Mouse (Mus musculus) left cerebral cortex, postnatal 10 days (tissue): ENCODE measurements around the gene 4930578C19Rik. TPM values are rescaled to one million over a fixed set of nuclear protein-coding genes. Genes with fewer than 3 reads are reported as not detected.
"Not testable (repeated sequence)": the region's sequence is repeated elsewhere in the genome, so short reads cannot be mapped to it uniquely, and the experiment has no call there.

Source experiments
- DNase-seq, 2 experiments: peaks; one replicate each; pipeline ENCODE4 v3.0.0; 2021 to 2022; ENCODE audit warnings: low spot score in 2 of 2, mixed read lengths in 1 of 2; ENCODE audit errors: extremely low spot score in 1 of 2
- intact Hi-C: fragments of 180-260 bp; cut with DNase I; formaldehyde crosslinking; loops from one replicate; pipeline ENCODE4 v1.15.1; 2025
- total RNA-seq, 2 experiments: library from RNA; stranded (reverse); gene quantifications; 2 replicates each; pipeline ENCODE4 v1.2.3; 2021

Gene 4930578C19Rik
- total RNA-seq, result 1 to 10 TPM; 1.4 to 1.7 TPM

DNA sequence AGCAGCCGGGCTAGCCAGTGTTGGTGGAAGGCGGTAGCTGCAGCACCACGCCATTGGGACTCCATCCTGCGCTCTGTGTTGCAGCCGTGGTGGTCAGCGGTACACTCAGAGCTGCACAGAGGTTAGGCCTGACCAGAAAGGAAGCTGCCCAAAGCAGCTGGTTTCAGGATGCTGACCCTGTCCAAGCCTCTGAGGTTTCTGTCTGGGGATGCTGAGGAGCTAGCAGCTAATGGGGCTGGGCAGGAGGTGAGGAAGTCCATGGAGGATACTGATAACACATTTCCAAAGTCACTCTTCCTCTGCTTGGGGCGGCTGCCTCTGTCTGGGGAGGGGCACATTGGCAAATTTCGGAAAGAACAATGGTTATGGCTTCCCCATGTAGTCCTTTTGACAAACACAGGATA, at the start of gene 4930578C19Rik:
Gene 4930578C19Rik (minus strand): TSS at position 200 of the 404 bp plus-strand sequence.
- intact Hi-C loops, result no loop called here
- DNase-seq, result peak in 1 of 2 experiments; percentile 33

DNA sequence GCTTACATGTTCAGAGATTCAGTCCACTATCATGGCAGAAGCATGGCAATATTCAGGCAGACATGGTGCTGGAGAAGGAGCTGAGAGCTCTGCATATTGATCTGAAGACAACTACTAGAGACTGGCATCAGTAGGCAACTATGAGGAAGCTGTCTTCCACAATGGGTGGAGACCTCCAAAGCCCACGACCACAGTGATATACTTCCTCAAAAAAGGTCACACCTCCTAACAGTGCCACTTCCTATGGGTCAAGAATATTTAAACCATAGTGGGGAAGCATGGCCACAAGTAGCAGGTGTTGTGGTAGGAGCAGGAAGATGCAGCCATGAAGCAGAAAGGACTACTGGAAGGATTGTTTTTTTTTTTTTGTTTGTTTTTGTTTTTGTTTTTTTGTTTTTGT, 6.5 kb upstream of the 4930578C19Rik start:
- intact Hi-C loops, result no loop called here
- DNase-seq, result no peak

DNA sequence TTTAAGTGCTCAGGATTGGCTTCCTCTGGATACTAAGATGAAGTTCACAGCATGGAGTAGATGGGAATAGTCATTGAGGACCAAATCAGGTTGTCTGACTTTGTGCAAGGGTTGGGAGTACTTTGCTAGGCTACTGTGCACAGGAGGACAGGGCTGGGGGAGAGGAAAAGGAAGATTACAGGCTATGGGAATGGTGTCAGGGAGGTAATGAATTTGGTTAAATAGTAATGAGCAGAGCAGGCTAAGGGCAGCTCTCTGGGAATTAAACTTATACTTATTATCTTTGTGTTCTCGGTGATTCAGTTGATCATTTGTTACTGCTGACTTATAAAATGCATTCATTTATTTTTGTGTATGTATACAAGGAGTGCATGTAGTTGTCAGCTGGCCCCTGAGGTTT, 1.7 kb upstream of the 4930578C19Rik start:
- DNase-seq, result no peak
- intact Hi-C loops, result no loop called here

DNA sequence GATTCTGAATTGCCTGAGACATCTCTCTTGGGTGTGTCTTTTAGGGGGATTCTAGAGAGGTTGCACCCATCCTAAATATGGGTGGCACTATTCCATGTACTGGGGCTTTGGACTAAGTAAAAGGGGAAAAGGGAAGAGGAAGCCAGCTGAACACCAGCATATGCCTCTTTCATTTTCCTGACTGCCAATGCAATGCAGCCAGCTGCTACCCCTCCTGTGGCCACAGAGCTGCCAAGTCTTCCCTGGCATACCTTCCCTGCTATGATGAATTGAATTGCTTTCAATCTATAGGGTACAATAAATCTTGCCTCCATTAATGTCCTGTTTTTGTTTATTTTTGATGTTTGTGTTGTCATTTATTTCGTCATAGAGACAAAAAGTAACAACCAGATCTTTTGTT, 9.6 kb downstream of the 4930578C19Rik start:
- DNase-seq, result peak in 1 of 2 experiments; percentile 6
- intact Hi-C loops, result no loop called here

DNA sequence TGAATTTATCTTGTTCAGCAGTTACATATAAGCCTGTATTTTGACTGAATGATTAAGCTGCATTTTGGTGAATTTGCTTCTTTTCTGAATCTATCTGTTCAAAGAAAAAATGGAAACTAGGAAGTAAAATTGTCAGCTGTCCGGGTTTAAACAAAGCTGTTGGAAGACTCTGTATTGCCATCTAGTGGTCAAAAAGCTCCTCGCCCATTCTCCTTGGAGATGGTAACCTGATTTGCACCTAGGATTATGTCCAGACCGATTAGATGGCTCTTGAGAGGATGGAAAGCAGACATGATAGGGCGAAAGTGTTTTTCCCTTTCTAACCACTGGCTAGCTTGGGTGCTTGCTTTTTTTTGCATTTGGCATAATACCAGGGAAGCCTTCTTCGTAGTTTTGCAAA, 19.1 kb downstream of the 4930578C19Rik start:
- DNase-seq, result peak; percentile 37 to 63
- intact Hi-C loops, result no loop called here

DNA sequence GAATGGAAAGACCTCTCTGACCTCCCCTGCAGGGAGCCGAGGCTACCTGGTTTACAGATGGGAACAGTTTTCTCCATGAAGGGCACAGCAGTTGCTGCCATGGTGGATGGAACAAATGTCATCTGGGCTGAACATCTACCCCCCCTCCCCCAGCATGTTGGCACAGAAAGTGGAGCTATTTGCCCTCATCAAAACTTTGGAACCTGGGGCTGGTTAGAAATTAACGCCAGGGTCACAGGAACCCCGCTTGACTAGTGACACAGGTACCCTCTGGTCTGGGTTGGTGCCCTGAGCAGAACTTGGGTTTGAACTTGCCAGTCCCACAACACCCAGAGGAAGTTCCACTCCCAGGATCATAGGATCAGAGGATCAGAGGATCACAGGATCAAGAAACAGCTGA, 35.7 kb downstream of the 4930578C19Rik start:
- DNase-seq, result no peak
- intact Hi-C loops, result no loop called here

DNA sequence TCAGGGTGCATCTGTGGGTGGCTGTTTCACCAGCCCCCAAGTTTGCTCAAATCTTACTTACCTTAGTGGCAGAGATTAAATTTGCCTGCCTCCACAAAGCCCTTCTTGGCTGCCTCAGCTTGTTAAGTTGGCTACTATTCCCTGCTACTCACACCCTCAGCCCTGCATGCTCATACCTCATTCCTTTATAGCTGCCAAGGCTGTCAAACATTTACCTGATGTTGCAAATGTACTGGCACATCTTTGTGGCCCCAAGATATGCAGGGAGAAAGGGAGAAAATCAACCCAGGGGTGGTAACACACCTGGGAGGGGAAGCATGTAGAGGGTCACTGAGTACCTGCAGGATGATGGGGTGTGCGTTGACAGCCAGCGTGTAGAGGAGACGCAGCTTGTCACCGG, 38.0 kb downstream of the 4930578C19Rik start:
- no peak for DNase-seq
- intact Hi-C loops, result no loop called here

DNA sequence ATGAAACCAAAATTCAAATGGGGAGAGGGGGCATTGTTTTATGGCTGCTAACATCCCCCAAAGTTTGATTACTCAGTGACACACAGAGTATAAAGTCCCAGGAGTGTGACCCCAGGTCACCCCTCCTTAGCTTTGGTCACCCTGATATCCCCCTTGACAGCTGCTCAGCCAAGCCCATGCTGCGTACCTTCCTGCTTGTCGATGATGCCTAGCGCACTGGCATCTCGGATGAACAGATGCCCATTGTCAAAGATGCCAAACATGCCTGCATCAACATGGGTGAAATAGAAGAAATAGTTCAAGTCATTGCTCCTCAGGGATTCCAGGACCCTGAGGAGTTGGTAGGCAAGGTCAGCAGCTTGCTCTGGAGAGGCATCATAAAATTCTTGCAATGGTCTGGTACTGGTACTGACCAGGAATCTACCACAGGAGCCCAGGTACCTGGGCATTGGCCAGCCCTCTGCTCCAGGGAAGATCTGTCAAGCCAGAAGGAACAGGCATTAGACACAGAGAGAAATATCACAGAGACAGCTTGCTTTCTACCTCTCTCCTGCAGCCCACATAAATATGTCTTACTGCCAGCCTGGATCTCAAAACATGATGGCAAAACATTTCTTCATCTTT, 40.9 kb downstream of the 4930578C19Rik start:
- no peak for DNase-seq
- intact Hi-C loops, result no loop called here

DNA sequence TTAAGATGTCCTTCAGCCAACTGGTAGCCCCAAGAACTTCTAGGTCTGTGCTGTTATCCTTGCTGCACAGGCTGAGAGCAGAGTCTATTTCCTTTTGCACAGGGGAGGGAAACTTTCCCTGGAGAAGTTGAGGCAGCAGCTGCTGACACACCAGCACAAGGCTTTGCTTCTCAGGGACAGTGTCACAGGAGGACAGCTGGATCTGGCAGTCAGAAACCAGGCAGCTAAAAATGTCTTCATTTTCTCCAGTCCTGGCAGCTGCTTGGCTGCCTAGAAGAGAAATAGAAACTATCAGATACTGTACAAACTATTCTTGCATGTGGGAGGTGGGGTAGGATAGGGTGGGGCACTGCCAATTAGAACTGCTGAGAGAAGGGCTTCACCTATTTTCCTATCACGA, 42.2 kb downstream of the 4930578C19Rik start:
- DNase-seq, result no peak
- intact Hi-C loops, result no loop called here

DNA sequence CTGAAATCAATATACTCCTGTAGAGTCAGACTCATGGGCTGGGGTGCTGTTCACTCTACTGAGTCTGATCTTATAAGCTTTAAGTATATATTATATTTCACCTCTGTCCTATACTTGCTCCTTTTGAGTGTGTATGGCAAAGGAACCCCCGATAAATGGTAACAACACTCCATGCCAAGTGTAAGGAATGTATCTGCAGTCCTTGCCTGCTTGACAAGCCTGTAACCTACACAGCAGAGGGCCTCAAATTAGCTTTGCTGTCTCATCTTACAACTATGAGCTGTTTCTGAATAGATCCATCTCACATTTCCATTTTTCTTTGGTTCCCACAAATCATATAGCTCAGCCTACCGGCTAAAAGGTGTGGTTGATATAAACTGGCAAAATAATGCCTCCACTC, 46.6 kb downstream of the 4930578C19Rik start:
- no peak for DNase-seq
- intact Hi-C loops, result no loop called here

DNA sequence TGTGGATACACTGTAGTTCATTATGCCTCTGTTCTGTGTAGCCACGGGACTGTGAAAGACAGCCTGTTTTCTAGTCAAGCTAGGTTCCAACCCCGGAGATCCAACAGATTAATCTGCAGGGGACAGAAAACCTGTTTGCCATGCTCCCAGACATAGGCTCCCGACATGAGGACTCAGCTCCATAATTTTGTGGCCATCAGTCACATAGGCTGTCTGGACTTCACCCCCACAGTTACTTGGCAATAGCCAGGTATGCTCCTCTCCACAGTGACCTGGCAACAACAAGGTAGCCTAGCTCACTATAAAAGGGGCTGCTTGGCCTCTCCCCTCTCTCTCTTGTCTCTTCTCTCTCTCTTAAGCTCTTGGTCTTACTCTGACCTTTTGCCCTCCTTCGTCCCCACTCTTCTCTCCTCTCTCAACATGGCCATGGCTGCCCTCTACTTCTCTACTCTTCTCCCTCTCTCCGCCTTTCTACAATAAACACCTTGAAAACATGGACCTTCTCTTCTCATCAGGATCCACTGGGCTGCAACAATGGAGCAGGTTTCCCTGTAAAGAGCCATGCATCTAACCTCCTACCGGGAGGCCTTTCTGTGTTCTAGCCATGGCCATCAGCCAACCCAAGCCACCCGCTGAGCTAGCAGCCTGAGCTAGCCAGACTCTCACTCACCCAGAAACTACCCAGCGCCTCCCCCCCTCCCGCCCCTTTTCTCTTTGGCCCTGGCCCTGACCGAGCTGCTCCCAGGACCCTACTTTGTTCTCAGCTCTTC, 49.9 kb downstream of the 4930578C19Rik start:
- DNase-seq, result no peak
- intact Hi-C loops, result no loop called here

DNA sequence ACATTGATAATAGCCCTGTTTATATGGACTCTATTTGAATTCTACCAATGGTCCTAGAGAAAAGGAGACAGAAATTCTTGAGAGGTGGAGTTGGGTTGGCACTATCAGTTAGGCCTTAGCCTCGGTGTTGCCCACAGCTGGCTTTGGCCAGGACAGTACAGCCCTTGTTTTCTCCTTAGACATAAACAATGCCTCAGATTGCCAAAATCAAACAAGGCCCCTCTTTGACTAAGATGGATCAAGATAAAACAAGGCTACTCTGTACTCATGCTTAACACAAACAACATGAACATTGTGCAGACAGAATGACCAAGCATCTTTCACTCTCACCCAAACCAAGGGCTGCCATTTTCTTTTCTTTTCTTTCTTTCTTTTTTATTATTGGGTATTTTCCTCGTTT, 51.6 kb downstream of the 4930578C19Rik start:
- DNase-seq, result no peak
- intact Hi-C loops, result no loop called here

DNA sequence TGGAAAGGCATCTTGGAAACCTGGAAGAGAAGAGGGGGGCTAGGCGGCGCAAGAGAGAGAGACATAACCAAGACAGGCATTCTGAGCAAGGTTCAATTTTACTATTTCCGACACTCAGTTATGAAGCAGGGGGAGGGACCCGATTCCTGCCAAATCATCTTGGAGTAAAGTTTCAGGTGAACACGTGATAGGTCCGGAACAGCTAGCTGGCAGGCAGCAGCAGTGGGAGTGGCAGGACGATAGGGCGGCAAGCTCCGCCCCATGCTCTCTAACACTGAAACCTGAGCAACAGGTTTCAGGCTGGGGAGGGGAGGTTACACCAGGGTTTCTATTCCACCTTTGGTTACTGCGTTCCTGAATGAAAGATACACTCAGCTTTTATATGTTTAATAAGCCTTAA, 58.9 kb downstream of the 4930578C19Rik start:
- intact Hi-C loops, result no loop called here

DNA sequence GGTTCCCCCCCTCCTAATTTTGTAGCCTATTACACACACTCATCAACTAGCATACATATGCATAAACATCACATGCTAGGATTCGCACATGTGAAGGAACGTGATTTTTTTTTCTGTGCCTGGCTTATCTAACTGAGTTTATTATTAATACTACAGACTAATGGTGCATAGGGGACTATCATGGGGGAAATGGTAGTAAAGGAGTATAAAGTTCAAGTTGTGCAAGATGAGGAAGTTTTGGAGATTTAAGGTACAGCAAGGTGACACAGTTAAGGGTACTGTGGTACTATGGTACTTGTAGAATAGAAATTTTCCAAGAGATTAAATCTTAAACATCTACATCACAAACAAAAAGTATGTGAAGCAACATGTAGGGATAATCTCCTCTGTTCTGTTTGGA, 64.5 kb downstream of the 4930578C19Rik start:
- no peak for DNase-seq
- intact Hi-C loops, result no loop called here

More for the DNA sequence above, 58.9 kb downstream of the 4930578C19Rik start:
- no peak for DNase-seq

DNA sequence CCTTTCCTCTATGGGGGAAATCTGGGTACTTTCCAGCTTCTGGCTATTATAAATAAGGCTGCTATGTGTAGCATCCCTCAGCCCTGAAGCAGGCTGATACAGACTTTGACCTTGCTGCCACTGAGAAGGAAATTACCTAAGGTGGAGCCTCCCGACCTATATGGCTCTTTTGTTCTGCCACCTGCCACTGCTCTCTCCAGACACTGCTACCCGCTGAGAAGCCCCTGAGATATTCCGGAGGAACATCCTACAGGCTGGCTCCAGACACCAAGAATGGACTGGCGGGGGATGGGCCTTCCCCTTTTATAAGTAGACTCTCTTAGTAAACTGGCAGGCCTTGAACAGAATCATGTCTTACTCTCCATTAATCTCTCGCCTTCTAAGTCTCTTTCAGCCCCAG, 77.0 kb downstream of the 4930578C19Rik start:
- intact Hi-C loops, result not testable (repeated sequence)

More for the DNA sequence above, 77.0 kb downstream of the 4930578C19Rik start:
- DNase-seq, result not testable (repeated sequence)
